Mouse (Mus musculus) hindbrain, embryonic 14.5 days (tissue): ENCODE data around the gene N4bp2l2. TPM values are rescaled to one million over a fixed set of nuclear protein-coding genes. Genes with fewer than 3 reads are reported as not detected.
"Not testable (repeated sequence)": the region's sequence is repeated elsewhere in the genome, so short reads cannot be mapped to it uniquely, and the experiment has no call there.

ENCODE experiments used
- ATAC-seq: fragments of 200-750 bp; cut with Nextera tagmentation; 2 replicates; pipeline ENCODE4 v1.8.0; 2017; ENCODE audit warnings: moderate number of reproducible peaks, mild to moderate bottlenecking, moderate TSS enrichment, moderate library complexity; ENCODE audit not compliant: low FRiP score
- DNase-seq: peaks from one replicate; pipeline ENCODE4 v3.0.0-alpha.2; 2015; ENCODE audit warnings: low spot score
- H3K27ac ChIP-seq: fragments of 300-500 bp; sonication (generic); 2 replicates; pipeline ENCODE4 v1.5.1; 2014; ENCODE audit warnings: mild to moderate bottlenecking, moderate library complexity
- H3K27me3 ChIP-seq: fragments of 300-500 bp; sonication (generic); 2 replicates; pipeline ENCODE4 v1.6.1; 2014; ENCODE audit warnings: mild to moderate bottlenecking, low read length, mixed read lengths; ENCODE audit not compliant: control insufficient read depth, insufficient read depth
- H3K36me3 ChIP-seq: fragments of 300-500 bp; sonication (generic); replicated peaks from 2 replicates; pipeline ENCODE4 v1.6.1; 2014; ENCODE audit not compliant: control insufficient read depth, insufficient read depth
- H3K4me1 ChIP-seq: fragments of 300-500 bp; sonication (generic); replicated peaks from 2 replicates; pipeline ENCODE4 v1.6.1; 2014; ENCODE audit warnings: antibody characterized with exemption, low read length, mixed read lengths; ENCODE audit not compliant: control insufficient read depth, insufficient read depth
- H3K4me2 ChIP-seq: fragments of 300-500 bp; sonication (generic); replicated peaks from 2 replicates; pipeline ENCODE4 v1.6.1; 2014; ENCODE audit warnings: mild to moderate bottlenecking, moderate library complexity
- H3K4me3 ChIP-seq: fragments of 300-500 bp; sonication (generic); replicated peaks from 2 replicates; pipeline ENCODE4 v1.5.1; 2014; ENCODE audit warnings: mild to moderate bottlenecking, low read length
- H3K9ac ChIP-seq: fragments of 300-500 bp; sonication (generic); 2 replicates; pipeline ENCODE4 v1.6.1; 2014
- H3K9me3 ChIP-seq: fragments of 300-500 bp; sonication (generic); 2 replicates; pipeline ENCODE4 v1.6.1; 2016; ENCODE audit warnings: low read length; ENCODE audit not compliant: control insufficient read depth
- WGBS: fragments of 180-500 bp; shearing (Covaris S2); extraction: QIAGEN DNeasy Blood & Tissue Kit; methylation state at CpG from one replicate; pipeline ENCODE4 v1.1.7; 2014; 5-methylcytosine and 5-hydroxymethylcytosine counted together
- polyA plus RNA-seq: library from polyadenylated mRNA; unstranded; fragments of >200 nt; fragmentation: Nextera tagmentation; extraction: Ambion mirVana; gene quantifications from 2 replicates; pipeline ENCODE4 v1.2.1, GENCODE M21; 2014

The N4bp2l2 gene
- polyA plus RNA-seq, 1 experiment from 2014 or later = 32.3 TPM

GRCm38 (mm10) chr5:150659425-150659824 is 6.6 kb downstream of the N4bp2l2 start:
- WGBS = 91% methylated on average over 6 of the region's 6 CpGs
- ATAC-seq = not testable (repeated sequence)

GRCm38 (mm10) chr5:150654548-150654947 is 11.4 kb downstream of the N4bp2l2 start:
- no peaks in the 10 kb centered on the region for H3K9me3 ChIP-seq
- ATAC-seq = no peak
- no peak overlapping the region for H3K4me3 ChIP-seq
- H3K27ac ChIP-seq = no peak overlapping the region
- H3K4me1 ChIP-seq = peaks cover 28% of the 10 kb centered on the region
- H3K36me3 ChIP-seq = peaks cover 13% of the 10 kb centered on the region
- no peak for DNase-seq
- H3K4me2 ChIP-seq = no peak overlapping the region
- H3K9ac ChIP-seq = no peak overlapping the region
- no peaks in the 10 kb centered on the region for H3K27me3 ChIP-seq

More at GRCm38 (mm10) chr5:150659425-150659824, 6.6 kb downstream of the N4bp2l2 start:
- Histone ChIP-seq H3K4me2 (peak overlapping the region; percentile 15; the same call in 1 of the 2 replicates), H3K36me3 (peaks cover 31% of the 10 kb centered on the region), H3K4me1 (peaks cover 47% of the 10 kb centered on the region)
- H3K9me3 ChIP-seq, H3K4me3 ChIP-seq, H3K27ac ChIP-seq, H3K9ac ChIP-seq, DNase-seq, H3K27me3 ChIP-seq: not testable (repeated sequence)

- Histone ChIP-seq H3K27me3 (no peaks in the 10 kb centered on the region), H3K9ac (no peak overlapping the region), H3K4me2 (no peak overlapping the region), H3K4me1 (peaks cover 13% of the 10 kb centered on the region), H3K36me3 (peaks cover 26% of the 10 kb centered on the region), H3K9me3 (no peaks in the 10 kb centered on the region), H3K27ac (no peak overlapping the region), H3K4me3 (no peak overlapping the region)
- no peak for DNase-seq
- WGBS = 86% methylated on average over 2 of the region's 2 CpGs
- no peak for ATAC-seq
Observed at GRCm38 (mm10) chr5:150652578-150652977, 13.4 kb downstream of the N4bp2l2 start.

GRCm38 (mm10) chr5:150644926-150645325 is 21.1 kb downstream of the N4bp2l2 start:
- no peak overlapping the region for H3K4me3 ChIP-seq
- peaks cover 67% of the 10 kb centered on the region for H3K36me3 ChIP-seq
- no peak overlapping the region for H3K9ac ChIP-seq
- H3K27me3 ChIP-seq = no peaks in the 10 kb centered on the region
- no peaks in the 10 kb centered on the region for H3K9me3 ChIP-seq
- no peaks in the 10 kb centered on the region for H3K4me1 ChIP-seq
- no peak for DNase-seq
- H3K27ac ChIP-seq = no peak overlapping the region
- no peak overlapping the region for H3K4me2 ChIP-seq
- ATAC-seq = no peak
- over 99% methylated on average over 4 of the region's 4 CpGs for WGBS

DNA sequence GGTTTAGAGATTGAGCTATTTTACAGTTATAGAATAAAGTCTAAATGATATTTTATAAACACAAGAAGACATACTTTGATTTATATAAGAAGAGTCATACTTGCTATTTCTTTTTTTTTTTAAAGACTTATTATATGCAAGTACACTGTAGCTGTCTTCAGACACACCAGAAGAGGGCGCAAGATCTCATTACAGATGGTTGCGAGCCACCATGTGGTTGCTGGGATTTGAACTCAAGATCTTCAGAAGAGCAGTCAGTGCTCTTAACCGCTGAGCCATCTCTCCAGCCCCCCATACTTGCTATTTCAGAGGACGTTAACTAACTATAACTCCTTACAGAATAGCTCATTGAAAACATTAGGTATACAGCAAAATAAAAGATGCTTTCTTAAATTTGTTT is 22.6 kb downstream of the N4bp2l2 start:
- H3K27me3 ChIP-seq, DNase-seq, H3K4me2 ChIP-seq, H3K9ac ChIP-seq, H3K27ac ChIP-seq, H3K9me3 ChIP-seq, H3K4me3 ChIP-seq, ATAC-seq, H3K4me1 ChIP-seq: not testable (repeated sequence)
- H3K36me3 ChIP-seq = peaks cover 56% of the 10 kb centered on the region
- WGBS = 96% methylated on average over 4 of the region's 4 CpGs

- 94% methylated on average over 3 of the region's 3 CpGs for WGBS
Observed at GRCm38 (mm10) chr5:150641440-150641839, 24.5 kb downstream of the N4bp2l2 start.

GRCm38 (mm10) chr5:150629692-150630091 is 36.3 kb downstream of the N4bp2l2 start:
- H3K9me3 ChIP-seq = no peaks in the 10 kb centered on the region
- DNase-seq (no peak), ATAC-seq (no peak)
- H3K36me3 ChIP-seq = peaks cover 9% of the 10 kb centered on the region; the same call in 1 of the 2 replicates
- no peaks in the 10 kb centered on the region for H3K27me3 ChIP-seq
- no peak overlapping the region for H3K27ac ChIP-seq
- no peak overlapping the region for H3K4me3 ChIP-seq
- H3K9ac ChIP-seq = no peak overlapping the region
- no peak overlapping the region for H3K4me2 ChIP-seq
- 98% methylated on average over 2 of the region's 2 CpGs for WGBS
- no peaks in the 10 kb centered on the region for H3K4me1 ChIP-seq

More at GRCm38 (mm10) chr5:150641440-150641839, 24.5 kb downstream of the N4bp2l2 start:
- no peak overlapping the region for H3K9ac ChIP-seq
- H3K4me1 ChIP-seq = no peaks in the 10 kb centered on the region
- ATAC-seq (no peak), DNase-seq (no peak)
- H3K9me3 ChIP-seq = no peaks in the 10 kb centered on the region
- no peak overlapping the region for H3K4me2 ChIP-seq
- H3K36me3 ChIP-seq = peaks cover 56% of the 10 kb centered on the region
- H3K27ac ChIP-seq = no peak overlapping the region
- H3K27me3 ChIP-seq = no peaks in the 10 kb centered on the region
- H3K4me3 ChIP-seq = no peak overlapping the region

DNA sequence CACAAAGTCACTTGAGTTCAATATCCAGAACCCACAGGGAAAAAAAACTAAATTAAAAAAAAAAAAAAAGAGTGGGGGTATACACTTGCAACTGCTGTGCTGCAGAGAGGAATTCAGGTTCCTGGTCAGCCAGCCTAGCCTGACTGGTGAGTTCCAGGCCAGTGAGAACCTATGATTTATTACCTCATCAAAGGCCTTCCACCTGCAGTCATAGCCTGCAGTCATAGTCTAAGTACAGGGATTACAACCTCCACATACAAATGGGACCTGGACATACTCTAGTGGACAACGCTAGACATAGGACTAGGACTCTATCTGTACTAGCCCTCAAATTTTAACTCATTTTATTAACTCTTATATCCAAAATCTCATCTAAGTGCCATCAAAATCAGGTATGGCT is 36.7 kb downstream of the N4bp2l2 start:
- no peak overlapping the region for H3K27ac ChIP-seq
- no peak overlapping the region for H3K4me3 ChIP-seq
- H3K27me3 ChIP-seq = no peaks in the 10 kb centered on the region
- WGBS = 100% methylated on average over 1 of the region's 1 CpGs
- H3K4me1 ChIP-seq = no peaks in the 10 kb centered on the region
- H3K9ac ChIP-seq = no peak overlapping the region
- ATAC-seq = no peak
- DNase-seq = no peak
- H3K9me3 ChIP-seq = no peaks in the 10 kb centered on the region
- no peak overlapping the region for H3K4me2 ChIP-seq
- peaks cover 13% of the 10 kb centered on the region; the same call in 1 of the 2 replicates for H3K36me3 ChIP-seq

GRCm38 (mm10) chr5:150625528-150625927 is 40.5 kb downstream of the N4bp2l2 start:
- Histone ChIP-seq H3K36me3 (peaks cover 10% of the 10 kb centered on the region; the same call in 1 of the 2 replicates), H3K4me1 (no peaks in the 10 kb centered on the region), H3K9me3 (no peaks in the 10 kb centered on the region), H3K9ac (no peak overlapping the region), H3K4me2 (no peak overlapping the region), H3K27ac (no peak overlapping the region), H3K4me3 (no peak overlapping the region), H3K27me3 (no peaks in the 10 kb centered on the region)
- ATAC-seq (no peak), DNase-seq (no peak)
- WGBS = 90% methylated on average over 7 of the region's 7 CpGs

GRCm38 (mm10) chr5:150622792-150623191 is 43.2 kb downstream of the N4bp2l2 start:
- H3K4me1 ChIP-seq = no peaks in the 10 kb centered on the region
- no peak overlapping the region for H3K9ac ChIP-seq
- peaks cover 10% of the 10 kb centered on the region; the same call in 1 of the 2 replicates for H3K36me3 ChIP-seq
- H3K27ac ChIP-seq = no peak overlapping the region
- DNase-seq (no peak), ATAC-seq (no peak)
- 59% methylated on average over 1 of the region's 1 CpGs for WGBS
- H3K4me3 ChIP-seq = no peak overlapping the region
- no peak overlapping the region for H3K4me2 ChIP-seq
- no peaks in the 10 kb centered on the region for H3K27me3 ChIP-seq
- H3K9me3 ChIP-seq = no peaks in the 10 kb centered on the region
